Mouse (Mus musculus) midbrain, embryonic 15.5 days (tissue): ENCODE results near the gene Gm7247. TPM values are rescaled to one million over a fixed set of nuclear protein-coding genes. Genes with fewer than 3 reads are reported as not detected.
"Not testable (repeated sequence)": the region's sequence is repeated elsewhere in the genome, so short reads cannot be mapped to it uniquely, and the experiment has no call there.

ENCODE experiments used
- ATAC-seq: fragments of 200-750 bp; cut with Nextera tagmentation; replicated peaks from 2 replicates; pipeline ENCODE4 v1.8.0; 2017; ENCODE audit warnings: moderate TSS enrichment
- H3K27ac ChIP-seq: fragments of 300-500 bp; sonication (generic); 2 replicates; pipeline ENCODE4 v1.5.1; 2015; ENCODE audit warnings: mild to moderate bottlenecking, inconsistent platforms
- H3K27me3 ChIP-seq: fragments of 300-500 bp; sonication (generic); replicated peaks from 2 replicates; pipeline ENCODE4 v1.6.1; 2015; ENCODE audit warnings: inconsistent platforms
- H3K36me3 ChIP-seq: fragments of 300-500 bp; sonication (generic); replicated peaks from 2 replicates; pipeline ENCODE4 v1.6.1; 2015; ENCODE audit warnings: inconsistent platforms
- H3K4me1 ChIP-seq: fragments of 300-500 bp; sonication (generic); 2 replicates; pipeline ENCODE4 v1.6.1; 2015; ENCODE audit warnings: inconsistent platforms
- H3K4me2 ChIP-seq: fragments of 300-500 bp; sonication (generic); 2 replicates; pipeline ENCODE4 v1.6.1; 2015; ENCODE audit warnings: inconsistent platforms, mild to moderate bottlenecking, moderate library complexity
- H3K4me3 ChIP-seq: fragments of 300-500 bp; sonication (generic); 2 replicates; pipeline ENCODE4 v1.5.1; 2015; ENCODE audit warnings: mild to moderate bottlenecking, inconsistent platforms
- H3K9ac ChIP-seq: fragments of 300-500 bp; sonication (generic); 2 replicates; pipeline ENCODE4 v1.6.1; 2015; ENCODE audit warnings: mild to moderate bottlenecking, inconsistent platforms
- H3K9me3 ChIP-seq: fragments of 300-500 bp; sonication (generic); 2 replicates; pipeline ENCODE4 v1.6.1; 2016; ENCODE audit warnings: inconsistent platforms
- WGBS: fragments of 180-500 bp; shearing (Covaris S2); methylation state at CpG from one replicate; pipeline ENCODE4 v1.1.7; 2015; ENCODE audit warnings: mixed read lengths; 5-methylcytosine and 5-hydroxymethylcytosine counted together
- polyA plus RNA-seq: library from polyadenylated mRNA; unstranded; fragments of >200 nt; fragmentation: Nextera tagmentation; extraction: Ambion mirVana; gene quantifications from 2 replicates; pipeline ENCODE4 v1.2.1, GENCODE M21; 2015

Gm7247 gene
- not detected in 2 replicates for polyA plus RNA-seq

DNA sequence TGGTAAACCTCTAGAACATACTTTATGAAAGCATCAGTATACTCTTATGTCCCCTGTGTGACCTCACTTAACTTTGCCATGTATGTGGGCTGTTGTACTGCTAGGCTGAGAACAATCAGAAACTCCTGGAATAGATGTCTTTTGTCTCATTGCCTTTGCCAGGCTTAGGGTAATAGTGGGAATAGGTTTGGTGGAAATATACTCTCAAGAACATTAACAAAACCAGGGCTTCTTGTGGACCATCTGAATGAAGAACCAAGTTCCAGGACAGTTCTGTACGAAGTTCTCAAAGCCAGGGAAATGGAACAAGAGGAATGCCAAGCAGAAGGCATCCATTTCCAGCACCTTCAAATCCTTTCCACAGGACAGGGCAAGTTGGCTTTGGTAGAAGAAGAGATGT lies at the start of gene Gm7247:
Gene Gm7247, plus strand, starts transcription at position 301 of the 400 bp plus-strand sequence.
- H3K9ac ChIP-seq, result no peak within 1 kb of the TSS
- H3K4me2 ChIP-seq, result no peak within 1 kb of the TSS
- no peak within 1 kb of the TSS for H3K4me3 ChIP-seq
- H3K4me1 ChIP-seq, result no peaks in the 10 kb centered on the region
- no peaks in the 10 kb centered on the region for H3K36me3 ChIP-seq
- 87% methylated on average over 1 of the region's 1 CpGs for WGBS
- no peak for ATAC-seq
- no peaks in the 10 kb centered on the region for H3K9me3 ChIP-seq
- no peak within 1 kb of the TSS for H3K27ac ChIP-seq
- no peaks in the 10 kb centered on the region for H3K27me3 ChIP-seq

DNA sequence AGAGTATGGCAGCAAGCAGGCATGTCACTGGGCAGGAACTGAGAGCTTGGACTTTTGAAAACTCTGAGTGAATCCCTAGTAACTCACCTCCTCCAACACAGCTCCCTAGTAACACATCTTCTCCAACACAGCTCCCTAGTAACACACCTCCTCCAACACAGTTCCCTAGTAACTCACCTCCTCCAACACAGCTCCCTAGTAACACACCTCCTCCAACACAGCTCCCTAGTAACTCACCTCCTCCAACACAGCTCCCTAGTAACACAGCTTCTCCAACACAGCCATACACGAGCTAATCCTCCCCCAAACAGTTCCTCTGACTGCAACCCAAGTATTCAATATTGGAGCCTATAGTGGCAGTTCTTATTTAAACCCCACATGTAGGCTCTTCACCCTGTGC lies 37.6 kb upstream of the Gm7247 start:
- 52% methylated on average over 1 of the region's 1 CpGs for WGBS
- H3K9me3 ChIP-seq, result no peaks in the 10 kb centered on the region
- no peak for ATAC-seq
- no peak overlapping the region for H3K27ac ChIP-seq
- H3K4me1 ChIP-seq, result no peaks in the 10 kb centered on the region
- H3K4me3 ChIP-seq, result no peak overlapping the region
- H3K27me3 ChIP-seq, result no peaks in the 10 kb centered on the region
- H3K4me2 ChIP-seq, result no peak overlapping the region
- no peaks in the 10 kb centered on the region for H3K36me3 ChIP-seq
- H3K9ac ChIP-seq, result no peak overlapping the region

DNA sequence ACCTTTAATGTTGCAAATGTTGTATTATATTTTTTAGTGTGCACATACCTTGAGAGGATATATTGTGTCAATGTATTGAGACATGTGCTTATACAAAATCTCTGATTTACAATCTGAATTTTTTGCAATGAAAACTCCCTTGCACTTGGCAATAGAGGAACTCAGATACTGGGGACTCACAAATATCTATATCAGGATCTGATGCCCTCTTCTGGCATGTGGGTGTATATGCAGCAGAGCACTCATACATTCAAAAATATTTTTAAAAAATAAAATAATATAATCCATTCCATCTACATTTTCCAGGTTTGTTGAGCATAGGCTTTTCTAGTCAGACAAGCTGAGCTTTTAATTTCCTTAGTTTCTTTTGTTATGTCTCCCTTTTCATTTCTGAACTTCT lies 15.5 kb upstream of the Gm7247 start:
- no peak overlapping the region for H3K27ac ChIP-seq
- H3K9ac ChIP-seq, result no peak overlapping the region
- ATAC-seq, result no peak
- H3K4me2 ChIP-seq, result no peak overlapping the region
- H3K27me3 ChIP-seq, result no peaks in the 10 kb centered on the region
- H3K36me3 ChIP-seq, result no peaks in the 10 kb centered on the region
- no peaks in the 10 kb centered on the region for H3K4me1 ChIP-seq
- H3K9me3 ChIP-seq, result no peaks in the 10 kb centered on the region
- H3K4me3 ChIP-seq, result no peak overlapping the region

DNA sequence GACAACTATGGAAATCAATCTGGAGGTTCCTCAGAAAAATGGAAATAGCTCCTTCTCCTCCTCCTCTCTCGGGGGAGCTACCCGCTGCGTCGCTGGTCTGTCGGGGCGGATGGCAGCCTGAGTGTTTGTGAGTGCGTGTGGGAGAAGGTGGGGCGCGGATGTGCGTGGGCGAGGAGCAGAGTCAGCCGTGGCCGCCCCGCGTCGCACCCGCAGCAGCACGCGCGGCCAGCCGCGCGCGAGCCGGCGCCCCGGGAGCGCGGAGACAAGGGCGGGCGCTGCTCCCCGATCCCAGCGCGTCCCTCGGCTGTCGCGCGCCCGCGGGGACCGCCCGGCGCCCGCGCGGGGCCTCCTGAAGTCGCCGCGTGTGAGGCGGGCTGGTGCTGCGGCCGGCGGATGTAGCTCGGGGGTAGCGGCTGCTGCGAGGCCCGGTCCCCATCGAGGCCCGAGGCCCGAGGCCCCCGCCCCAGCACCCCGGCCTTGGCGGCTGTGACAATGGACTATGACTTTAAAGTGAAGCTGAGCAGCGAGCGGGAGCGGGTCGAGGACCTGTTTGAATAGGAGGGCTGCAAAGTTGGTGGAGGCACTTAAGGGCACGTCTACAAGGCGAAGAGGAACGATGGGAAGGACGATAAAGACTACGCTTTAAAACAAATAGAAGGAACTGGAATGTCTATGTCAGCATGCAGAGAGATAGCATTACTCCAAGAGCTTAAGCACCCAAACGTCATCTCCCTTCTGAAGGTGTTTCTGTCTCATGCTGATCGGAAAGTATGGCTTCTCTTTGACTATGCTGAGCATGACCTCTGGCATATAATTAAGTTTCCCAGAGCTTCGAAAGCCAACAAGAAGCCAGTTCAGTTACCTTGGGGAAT lies 3.2 kb upstream of the Gm7247 start:
- WGBS, result 4% methylated on average over 73 of the region's 75 CpGs
- Histone ChIP-seq H3K27me3 (no peaks in the 10 kb centered on the region), H3K9ac (peak overlapping the region; percentile 61), H3K9me3 (no peaks in the 10 kb centered on the region), H3K4me2 (peak overlapping the region; percentile 90), H3K4me3 (peak overlapping the region; percentile 61), H3K4me1 (no peaks in the 10 kb centered on the region), H3K27ac (no peak overlapping the region), H3K36me3 (no peaks in the 10 kb centered on the region)
- ATAC-seq, result peak; percentile 93

DNA sequence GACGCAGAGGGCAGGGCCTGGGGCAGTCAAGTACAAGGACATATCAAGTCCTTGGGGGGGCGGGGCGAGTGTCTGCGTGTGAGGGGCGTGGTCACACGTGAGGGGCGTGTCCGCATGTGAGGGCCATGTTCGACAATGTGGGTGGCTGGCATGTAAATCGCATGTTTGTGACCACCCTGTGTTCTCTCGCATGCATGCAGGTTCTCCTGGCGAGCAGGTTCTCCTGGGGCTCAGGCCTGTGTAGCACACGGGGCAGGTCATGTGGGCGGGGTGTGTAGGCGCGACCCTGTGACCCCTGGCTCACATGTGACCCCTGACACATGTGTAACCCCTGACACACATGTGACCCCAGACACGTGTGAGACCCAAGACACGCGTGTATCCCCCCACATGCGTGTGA lies 21.2 kb downstream of the Gm7247 start:
- no peak overlapping the region for H3K27ac ChIP-seq
- H3K4me3 ChIP-seq, result no peak overlapping the region
- 0 out of 2 replicates have a peak, but pooled peaks cover 3% of the 10 kb centered on the region for H3K9me3 ChIP-seq
- 94% methylated on average over 20 of the region's 20 CpGs for WGBS
- no peak for ATAC-seq
- no peak overlapping the region for H3K4me2 ChIP-seq
- H3K4me1 ChIP-seq, result no peaks in the 10 kb centered on the region
- H3K27me3 ChIP-seq, result no peaks in the 10 kb centered on the region
- no peaks in the 10 kb centered on the region for H3K36me3 ChIP-seq
- H3K9ac ChIP-seq, result no peak overlapping the region

DNA sequence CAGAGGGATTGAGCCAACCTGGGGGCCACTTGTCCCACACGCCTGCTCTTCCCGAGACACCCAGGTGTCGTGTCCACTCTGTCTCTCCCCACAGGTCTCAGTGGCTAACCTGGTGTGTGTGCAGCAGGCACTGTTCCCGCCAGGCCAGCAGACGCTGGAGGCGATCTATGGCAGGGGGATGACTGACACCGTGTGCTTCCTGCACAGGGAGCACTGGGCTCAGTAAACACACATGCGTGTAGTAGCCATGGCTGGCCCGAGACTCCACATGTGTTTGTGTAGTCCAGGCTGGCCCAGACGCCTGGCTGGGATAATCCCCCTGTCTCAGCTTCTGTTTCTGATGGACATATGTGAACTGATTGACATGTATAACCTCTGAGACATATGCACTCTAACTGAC lies 22.8 kb downstream of the Gm7247 start:
- no peak overlapping the region for H3K9ac ChIP-seq
- no peak overlapping the region for H3K4me3 ChIP-seq
- no peaks in the 10 kb centered on the region for H3K36me3 ChIP-seq
- no peaks in the 10 kb centered on the region for H3K4me1 ChIP-seq
- H3K27ac ChIP-seq, result no peak overlapping the region
- H3K4me2 ChIP-seq, result no peak overlapping the region
- 0 out of 2 replicates have a peak, but pooled peaks cover 6% of the 10 kb centered on the region for H3K9me3 ChIP-seq
- H3K27me3 ChIP-seq, result no peaks in the 10 kb centered on the region
- ATAC-seq, result peak; percentile 29; the same call in 1 of the 2 replicates
- 95% methylated on average over 10 of the region's 10 CpGs for WGBS

DNA sequence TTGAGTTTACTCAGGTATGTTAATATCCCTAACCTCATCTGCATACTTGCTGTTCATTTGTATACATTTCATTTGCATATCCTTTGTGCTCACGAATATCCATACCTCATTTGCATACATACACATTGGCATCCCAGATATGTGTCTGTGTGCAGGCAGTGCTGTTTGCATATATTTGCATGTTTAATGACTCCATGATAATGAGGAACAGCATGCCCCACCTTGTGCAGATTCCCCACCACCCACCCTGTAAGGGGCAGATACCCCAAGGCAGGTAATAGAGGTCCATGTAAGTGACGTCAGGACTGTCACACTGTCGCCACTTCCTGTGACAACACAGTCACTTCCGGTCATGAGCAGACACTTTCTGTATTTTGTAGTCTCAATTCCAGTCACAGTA lies 24.2 kb downstream of the Gm7247 start:
- WGBS, result 77% methylated on average over 4 of the region's 4 CpGs
- 0 out of 2 replicates have a peak, but pooled peaks cover 6% of the 10 kb centered on the region for H3K9me3 ChIP-seq

DNA sequence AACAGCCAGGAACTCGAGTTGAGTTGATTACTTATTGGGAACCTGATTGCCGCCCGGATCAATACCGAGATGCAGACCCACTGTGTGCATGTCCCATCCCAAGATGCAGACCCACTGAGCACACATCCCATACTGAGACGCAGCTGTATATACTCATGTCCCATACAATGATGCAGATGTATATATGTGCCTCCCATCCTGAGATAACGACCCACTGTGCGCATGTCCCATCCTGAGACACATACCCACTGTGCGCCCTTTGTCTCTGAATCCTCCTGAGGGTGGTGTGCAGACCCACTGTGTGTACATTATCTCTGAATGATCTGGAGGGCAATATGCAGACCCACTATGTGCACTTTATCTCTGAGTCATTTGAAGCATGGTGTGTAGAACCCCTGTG lies 26.2 kb downstream of the Gm7247 start:
- Histone ChIP-seq H3K27ac (no peak overlapping the region), H3K27me3 (no peaks in the 10 kb centered on the region), H3K9ac (no peak overlapping the region), H3K4me2 (no peak overlapping the region), H3K4me3 (no peak overlapping the region), H3K4me1 (no peaks in the 10 kb centered on the region), H3K9me3 (0 out of 2 replicates have a peak, but pooled peaks cover 6% of the 10 kb centered on the region), H3K36me3 (no peaks in the 10 kb centered on the region)
- WGBS, result 94% methylated on average over 8 of the region's 8 CpGs
- ATAC-seq, result no peak

More for the DNA sequence above, 24.2 kb downstream of the Gm7247 start:
- Histone ChIP-seq H3K27ac (no peak overlapping the region), H3K36me3 (no peaks in the 10 kb centered on the region), H3K4me2 (no peak overlapping the region), H3K4me1 (no peaks in the 10 kb centered on the region), H3K4me3 (no peak overlapping the region), H3K9ac (no peak overlapping the region), H3K27me3 (no peaks in the 10 kb centered on the region)
- ATAC-seq, result peak; percentile 80

DNA sequence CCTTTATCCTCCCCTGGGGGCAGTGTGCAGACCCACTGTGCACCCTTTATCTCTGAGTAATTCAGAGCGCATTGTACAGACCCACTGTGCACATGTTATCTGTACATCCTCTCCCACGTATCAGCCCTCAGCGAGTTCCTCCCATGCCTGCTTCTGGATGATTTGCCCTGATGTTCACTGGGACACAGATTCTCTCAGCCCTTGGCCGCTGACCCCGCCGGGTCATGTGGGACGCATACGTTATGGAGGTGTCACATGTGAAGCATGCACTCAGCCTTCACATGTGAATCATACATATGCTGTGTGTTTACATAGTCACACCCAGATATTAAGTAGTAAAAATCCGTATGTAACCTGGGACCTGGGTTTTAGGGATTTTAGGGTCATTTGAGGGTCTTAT lies 26.7 kb downstream of the Gm7247 start:
- no peak overlapping the region for H3K4me3 ChIP-seq
- WGBS, result 96% methylated on average over 9 of the region's 9 CpGs
- H3K4me2 ChIP-seq, result no peak overlapping the region
- no peaks in the 10 kb centered on the region for H3K27me3 ChIP-seq
- H3K9me3 ChIP-seq, result 0 out of 2 replicates have a peak, but pooled peaks cover 6% of the 10 kb centered on the region
- no peak overlapping the region for H3K27ac ChIP-seq
- no peak overlapping the region for H3K9ac ChIP-seq
- no peaks in the 10 kb centered on the region for H3K4me1 ChIP-seq
- no peak for ATAC-seq
- H3K36me3 ChIP-seq, result no peaks in the 10 kb centered on the region

DNA sequence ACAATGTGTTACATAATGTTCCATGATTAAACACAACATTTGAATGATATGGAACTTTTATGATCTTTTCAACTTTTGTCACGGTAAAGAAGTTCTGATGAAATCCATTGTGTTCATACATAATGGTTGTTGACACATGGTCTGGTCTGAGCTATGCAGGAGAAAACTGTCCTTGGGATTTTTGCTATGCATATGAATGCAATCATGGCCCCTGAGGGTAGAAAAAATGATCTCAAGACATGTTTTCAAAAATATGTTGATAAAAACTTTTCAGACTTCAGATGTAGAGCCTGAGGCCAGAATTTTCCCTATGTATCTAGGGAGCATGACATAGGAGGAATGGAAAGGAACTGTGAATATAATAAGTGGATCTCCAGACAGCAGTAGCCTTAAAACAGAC lies 49.0 kb downstream of the Gm7247 start, which contains the start of gene Vmn2r88:
Gene Vmn2r88, plus strand, starts transcription at position 301 of the 400 bp plus-strand sequence.
- no peaks in the 10 kb centered on the region for H3K4me1 ChIP-seq
- H3K36me3 ChIP-seq, result no peaks in the 10 kb centered on the region
- H3K4me2 ChIP-seq, result no peak within 1 kb of the TSS
- H3K9ac ChIP-seq, result no peak within 1 kb of the TSS
- H3K9me3 ChIP-seq, result no peaks in the 10 kb centered on the region
- no peak within 1 kb of the TSS for H3K4me3 ChIP-seq
- WGBS, result 81% methylated on average over 1 of the region's 1 CpGs
- ATAC-seq, result no peak
- no peaks in the 10 kb centered on the region for H3K27me3 ChIP-seq
- H3K27ac ChIP-seq, result no peak within 1 kb of the TSS

DNA sequence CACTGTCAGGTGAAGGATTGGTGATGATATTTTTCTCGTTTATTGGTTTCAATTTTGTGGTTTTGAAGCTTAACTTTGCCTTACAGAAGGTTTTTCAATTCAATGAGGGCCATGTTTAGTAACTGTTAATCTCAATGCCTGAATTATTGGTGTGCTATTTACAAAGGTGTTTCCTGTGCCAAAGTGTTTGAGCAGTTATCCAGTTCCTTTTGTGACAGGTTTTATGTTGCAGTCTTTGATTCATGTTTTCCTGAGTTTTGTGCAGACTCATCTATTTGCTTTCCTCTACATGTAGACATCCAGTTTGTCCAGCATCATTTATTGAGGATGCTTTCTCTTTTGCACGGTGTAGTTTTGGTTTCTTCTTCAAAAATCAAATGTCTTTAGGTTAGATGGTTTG lies 62.3 kb downstream of the Gm7247 start:
- Histone ChIP-seq H3K27me3 (no peaks in the 10 kb centered on the region), H3K9me3 (no peaks in the 10 kb centered on the region), H3K36me3 (no peaks in the 10 kb centered on the region), H3K4me3 (no peak overlapping the region), H3K4me1 (no peaks in the 10 kb centered on the region), H3K4me2 (no peak overlapping the region), H3K9ac (no peak overlapping the region), H3K27ac (no peak overlapping the region)
- ATAC-seq, result no peak
- WGBS, result 65% methylated on average over 2 of the region's 2 CpGs

DNA sequence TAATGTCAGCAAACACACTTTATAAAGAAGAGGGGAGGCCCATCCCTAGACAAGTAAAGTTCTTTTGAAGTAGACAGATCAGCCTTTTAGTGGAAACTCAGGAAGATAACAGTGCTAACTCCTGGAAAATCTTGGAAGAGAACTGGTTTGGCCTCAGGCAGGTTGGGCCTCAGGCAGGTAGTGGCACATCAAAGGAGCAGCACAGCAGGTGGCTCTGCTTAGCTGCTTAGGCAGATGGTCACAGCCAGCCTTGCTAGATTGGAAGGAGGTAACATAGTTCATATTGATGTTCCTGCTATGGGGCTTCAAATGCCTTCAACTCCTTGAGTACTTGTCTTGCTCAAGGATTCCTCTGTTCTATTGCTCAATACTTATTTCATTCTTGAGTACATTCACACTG lies 68.6 kb downstream of the Gm7247 start:
- not testable (repeated sequence) for H3K9ac ChIP-seq, H3K27me3 ChIP-seq, H3K9me3 ChIP-seq, ATAC-seq, H3K36me3 ChIP-seq, H3K27ac ChIP-seq, H3K4me1 ChIP-seq, H3K4me3 ChIP-seq, H3K4me2 ChIP-seq

DNA sequence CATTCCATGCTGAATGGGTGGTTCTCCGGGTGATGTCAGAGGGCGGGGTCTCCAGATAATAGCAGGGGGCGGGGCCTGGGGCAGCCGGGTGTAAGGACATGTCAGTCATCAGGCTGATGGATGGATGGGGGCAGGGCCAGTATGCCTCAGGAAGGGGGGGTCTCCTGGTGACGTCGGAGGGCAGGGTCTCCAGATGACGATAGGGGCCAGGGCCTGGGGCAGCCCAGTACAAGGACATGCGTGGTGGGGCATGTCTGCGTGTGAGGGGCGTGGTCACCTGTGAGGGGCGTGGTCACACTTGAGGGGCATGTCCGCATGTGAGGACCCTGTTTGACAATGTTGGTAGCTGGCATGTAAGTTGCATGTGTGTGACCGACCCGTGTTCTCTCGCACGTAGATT lies 73.0 kb downstream of the Gm7247 start:
- H3K27me3 ChIP-seq, result no peaks in the 10 kb centered on the region
- ATAC-seq, result no peak
- 95% methylated on average over 16 of the region's 16 CpGs for WGBS
- no peaks in the 10 kb centered on the region for H3K4me1 ChIP-seq
- no peak overlapping the region for H3K27ac ChIP-seq
- H3K36me3 ChIP-seq, result no peaks in the 10 kb centered on the region
- no peaks in the 10 kb centered on the region for H3K9me3 ChIP-seq
- H3K4me2 ChIP-seq, result no peak overlapping the region
- H3K4me3 ChIP-seq, result no peak overlapping the region
- H3K9ac ChIP-seq, result no peak overlapping the region
